Comparison of ENCODE assay signal across 11 mouse cellular contexts in the genomic region with DNA sequence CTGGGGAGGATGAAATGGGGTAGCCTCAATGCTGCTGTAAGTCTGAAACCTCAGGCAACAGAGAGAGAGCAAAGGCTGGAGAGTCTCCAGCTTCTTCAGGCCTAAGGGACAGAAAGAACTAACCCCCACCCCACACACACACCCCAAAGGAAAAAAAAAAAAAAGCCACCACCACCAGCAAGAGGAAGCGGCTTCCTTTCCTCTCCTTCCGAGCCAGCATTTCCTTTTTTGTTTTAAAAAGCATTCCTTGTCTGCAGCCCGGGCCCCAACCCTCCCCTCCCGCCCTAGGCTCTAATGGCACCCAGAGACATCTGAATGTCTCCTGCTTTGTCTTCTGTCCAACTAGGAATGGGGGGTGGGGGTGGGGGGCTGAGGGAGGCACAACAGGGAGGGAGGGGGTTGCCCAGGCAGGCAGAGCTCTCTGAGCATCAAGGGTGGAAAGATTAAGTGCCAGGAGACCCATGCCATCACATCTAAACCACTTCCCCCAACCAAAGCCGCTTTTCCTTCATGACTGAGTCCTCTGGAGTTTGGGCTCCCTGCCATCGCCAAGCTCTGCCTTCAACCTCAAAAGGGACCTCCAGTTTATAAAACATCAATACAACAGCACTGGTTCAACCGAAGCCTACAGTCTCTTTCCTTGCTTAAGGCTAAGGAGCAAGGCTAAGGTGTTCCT. TPM values are rescaled to one million over a fixed set of nuclear protein-coding genes. Genes with fewer than 3 reads are reported as not detected.
DNase-seq lines count a peak whose midpoint lies in the region; ATAC-seq lines count a peak whose summit lies in the region.
"Had no signal": no experiment of that assay in that cellular context is flagged by ENCODE, and none has a peak within 500 bp of the region (broad histone marks: within the 10 kb centered on the region; RNA-seq: fewer than 3 reads in every experiment).

No protein-coding gene starts in this region.

- 42% methylated on average over 7 of the region's 7 CpGs for whole genome bisulfite sequencing in hindbrain, embryonic 12.5 days
- WGBS in hindbrain, embryonic 11.5 days, result 55% methylated on average over 6 of the region's 7 CpGs
- 20% methylated on average over 7 of the region's 7 CpGs for WGBS in embryonic facial prominence, embryonic 13.5 days

- no peak overlapping the region for H3K4me3 ChIP-seq in hindbrain, embryonic 12.5 days
- no peak overlapping the region for H3K4me3 ChIP-seq in hindbrain, embryonic 11.5 days (ENCODE audit: low read depth, low read length)
- H3K4me3 ChIP-seq in embryonic facial prominence, embryonic 13.5 days, result no peak overlapping the region
- H3K4me3 ChIP-seq: myocyte had no signal

- H3K9me3 ChIP-seq in hindbrain, embryonic 12.5 days (replicated peaks), result no peaks in the 10 kb centered on the region
- no peaks in the 10 kb centered on the region for H3K9me3 ChIP-seq in hindbrain, embryonic 11.5 days (ENCODE audit: control insufficient read depth, low read length)
- no peaks in the 10 kb centered on the region for H3K9me3 ChIP-seq in embryonic facial prominence, embryonic 13.5 days

- no peak for ATAC-seq in hindbrain, embryonic 12.5 days (ENCODE audit: low FRiP score)
- no peak for ATAC-seq in hindbrain, embryonic 11.5 days (ENCODE audit: low FRiP score)
- no peak for ATAC-seq in embryonic facial prominence, embryonic 13.5 days (ENCODE audit: insufficient number of reproducible peaks, insufficient read depth, low FRiP score, low TSS enrichment, low read depth)

- peaks cover 19% of the 10 kb centered on the region for H3K4me1 ChIP-seq in hindbrain, embryonic 12.5 days
- peaks cover 3% of the 10 kb centered on the region; the same call in 1 of the 2 replicates for H3K4me1 ChIP-seq in hindbrain, embryonic 11.5 days (replicated peaks; ENCODE audit: control insufficient read depth, insufficient read depth, low read length)
- H3K4me1 ChIP-seq in embryonic facial prominence, embryonic 13.5 days, result peaks cover 48% of the 10 kb centered on the region

- H3K27me3 ChIP-seq in hindbrain, embryonic 12.5 days, result no peaks in the 10 kb centered on the region
- H3K27me3 ChIP-seq in hindbrain, embryonic 11.5 days (ENCODE audit: control insufficient read depth, insufficient read depth, low read length), result no peaks in the 10 kb centered on the region
- H3K27me3 ChIP-seq in embryonic facial prominence, embryonic 13.5 days, result no peaks in the 10 kb centered on the region

- no peak overlapping the region for H3K9ac ChIP-seq in hindbrain, embryonic 12.5 days
- no peak overlapping the region for H3K9ac ChIP-seq in hindbrain, embryonic 11.5 days (ENCODE audit: low read depth, low read length)
- 0 out of 2 replicates have a peak overlapping the region, but pooled peaks have one; percentile 21 for H3K9ac ChIP-seq in embryonic facial prominence, embryonic 13.5 days

- H3K27ac ChIP-seq in hindbrain, embryonic 12.5 days, result peak overlapping the region; percentile 44; the same call in 1 of the 2 replicates
- no peak overlapping the region for H3K27ac ChIP-seq in hindbrain, embryonic 11.5 days (ENCODE audit: low read depth, low read length)
- peak overlapping the region; percentile 66 for H3K27ac ChIP-seq in embryonic facial prominence, embryonic 13.5 days

- no peak for DNase-seq in hindbrain, embryonic 11.5 days (ENCODE audit: low spot score)
- peak; percentile 60 for DNase-seq in CD4-positive helper T cell, adult 2 months (ENCODE audit: low read depth, low spot score)
- peak; percentile 50 to 54 for DNase-seq in kidney, postnatal 25 days
- DNase-seq in cerebellum, adult 8-10 months, result no peak
- no peak for DNase-seq in adrenal gland, adult 18-20 months (ENCODE audit: low spot score in 2 of 2)
- no peak for DNase-seq in thymus, adult 18-20 months
- DNase-seq: cerebellum, postnatal 14 days; thymus, postnatal 25 days had no signal

- H3K36me3 ChIP-seq in hindbrain, embryonic 12.5 days, result no peaks in the 10 kb centered on the region
- H3K36me3 ChIP-seq in hindbrain, embryonic 11.5 days (ENCODE audit: control insufficient read depth, insufficient read depth, low read length), result no peaks in the 10 kb centered on the region
- no peaks in the 10 kb centered on the region for H3K36me3 ChIP-seq in embryonic facial prominence, embryonic 13.5 days

- no peak overlapping the region for H3K4me2 ChIP-seq in hindbrain, embryonic 12.5 days (replicated peaks)
- no peak overlapping the region for H3K4me2 ChIP-seq in hindbrain, embryonic 11.5 days (replicated peaks; ENCODE audit: low read depth, low read length)
- H3K4me2 ChIP-seq in embryonic facial prominence, embryonic 13.5 days, result peak overlapping the region; percentile 31

RNA-seq across cellular contexts. Expression of gene Ksr1, which starts 10.4 kb away (rescaled TPM):
- 3.4 and 3.5 TPM in 2 replicates for polyA plus RNA-seq in hindbrain, embryonic 12.5 days (2016; fragmentation: Nextera tagmentation; extraction: Ambion mirVana)
- polyA plus RNA-seq in hindbrain, embryonic 11.5 days (2014; fragmentation: Nextera tagmentation; extraction: Ambion mirVana), result 3.9 and 4.3 TPM in 2 replicates
- polyA plus RNA-seq in embryonic facial prominence, embryonic 13.5 days (2015; fragmentation: Nextera tagmentation; extraction: Ambion mirVana), result 3.3 and 3.6 TPM in 2 replicates
- 1 to 10 TPM; 6.7 to 7.4 TPM for total RNA-seq in adrenal gland, adult 18-20 months (2021)

Comparison
In these comparisons a context has a peak if more than half of its experiments do, and no peak if none do; other contexts are left out.
1. DNase-seq: peak in CD4-positive helper T cell, adult 2 months (single experiment) and kidney, postnatal 25 days (2 of 2); none in hindbrain, embryonic 11.5 days (single experiment), cerebellum, adult 8-10 months (single experiment), adrenal gland, adult 18-20 months (0 of 2) and thymus, adult 18-20 months (0 of 2).